Mouse (Mus musculus) stomach, embryonic 14.5 days (tissue): ENCODE measurements around the gene Sntg2. TPM values are rescaled to one million over a fixed set of nuclear protein-coding genes. Genes with fewer than 3 reads are reported as not detected.

Source experiments
- ATAC-seq: fragments of 200-750 bp; cut with Nextera tagmentation; 2 replicates; pipeline ENCODE4 v1.8.0; 2017; ENCODE audit warnings: low read depth, moderate TSS enrichment; ENCODE audit not compliant: insufficient number of reproducible peaks, insufficient read depth, low FRiP score
- H3K27ac ChIP-seq: fragments of 300-500 bp; sonication (generic); 2 replicates; pipeline ENCODE4 v1.5.1; 2014; ENCODE audit warnings: mild to moderate bottlenecking, low read length, moderate library complexity, mixed read lengths
- H3K27me3 ChIP-seq: fragments of 300-500 bp; sonication (generic); 2 replicates; pipeline ENCODE4 v1.6.1; 2014; ENCODE audit warnings: low read length, control low read depth, mixed read lengths; ENCODE audit not compliant: control insufficient read depth, insufficient read depth
- H3K36me3 ChIP-seq: fragments of 300-500 bp; sonication (generic); 2 replicates; pipeline ENCODE4 v1.6.1; 2014; ENCODE audit warnings: mild to moderate bottlenecking, control low read depth, low read length, moderate library complexity, mixed read lengths; ENCODE audit not compliant: control insufficient read depth, insufficient read depth
- H3K4me1 ChIP-seq: fragments of 300-500 bp; sonication (generic); 2 replicates; pipeline ENCODE4 v1.6.1; 2014; ENCODE audit warnings: low read length, control low read depth, mixed read lengths; ENCODE audit not compliant: control insufficient read depth, insufficient read depth
- H3K4me2 ChIP-seq: fragments of 300-500 bp; sonication (generic); replicated peaks from 2 replicates; pipeline ENCODE4 v1.6.1; 2014; ENCODE audit warnings: low read depth, low read length, control low read depth
- H3K4me3 ChIP-seq: fragments of 300-500 bp; sonication (generic); 2 replicates; pipeline ENCODE4 v1.5.1; 2014; ENCODE audit warnings: low read depth, low read length, control low read depth
- H3K9ac ChIP-seq: fragments of 300-500 bp; sonication (generic); replicated peaks from 2 replicates; pipeline ENCODE4 v1.6.1; 2014; ENCODE audit warnings: low read depth, mild to moderate bottlenecking, control low read depth, low read length, moderate library complexity, mixed read lengths
- H3K9me3 ChIP-seq: fragments of 300-500 bp; sonication (generic); 2 replicates; pipeline ENCODE4 v1.6.1; 2016; ENCODE audit warnings: low read depth, low read length, control low read depth; ENCODE audit not compliant: control insufficient read depth
- WGBS: fragments of 180-500 bp; shearing (Covaris S2); extraction: QIAGEN DNeasy Blood & Tissue Kit; methylation state at CpG from one replicate; pipeline ENCODE4 v1.1.7; 2014; 5-methylcytosine and 5-hydroxymethylcytosine counted together
- polyA plus RNA-seq: library from polyadenylated mRNA; unstranded; fragments of >200 nt; fragmentation: Nextera tagmentation; extraction: Ambion mirVana; gene quantifications from 2 replicates; pipeline ENCODE4 v1.2.1, GENCODE M21; 2014

Sntg2 gene
- polyA plus RNA-seq, 1 experiment from 2014 or later, result 32.5 TPM

GRCm38 (mm10) chr12:30362306-30362705, 10.9 kb downstream of the Sntg2 start:
- no peaks in the 10 kb centered on the region for H3K36me3 ChIP-seq
- no peak for ATAC-seq
- H3K4me3 ChIP-seq, result no peak overlapping the region
- H3K4me2 ChIP-seq, result no peak overlapping the region
- no peaks in the 10 kb centered on the region for H3K27me3 ChIP-seq
- H3K27ac ChIP-seq, result no peak overlapping the region
- no peaks in the 10 kb centered on the region for H3K4me1 ChIP-seq
- WGBS, result 73% methylated on average over 2 of the region's 2 CpGs
- H3K9me3 ChIP-seq, result no peaks in the 10 kb centered on the region
- no peak overlapping the region for H3K9ac ChIP-seq

- no peak for ATAC-seq
- Histone ChIP-seq H3K4me3 (no peak overlapping the region), H3K27me3 (no peaks in the 10 kb centered on the region), H3K9ac (no peak overlapping the region), H3K4me2 (no peak overlapping the region), H3K36me3 (no peaks in the 10 kb centered on the region), H3K9me3 (no peaks in the 10 kb centered on the region), H3K4me1 (no peaks in the 10 kb centered on the region), H3K27ac (no peak overlapping the region)
- 55% methylated on average over 6 of the region's 6 CpGs for WGBS
Observed at GRCm38 (mm10) chr12:30357666-30358065, 15.5 kb downstream of the Sntg2 start.

GRCm38 (mm10) chr12:30352393-30352792, 20.8 kb downstream of the Sntg2 start:
- 42% methylated on average over 2 of the region's 2 CpGs for WGBS
- ATAC-seq, result no peak
- H3K4me1 ChIP-seq, result no peaks in the 10 kb centered on the region
- H3K9me3 ChIP-seq, result no peaks in the 10 kb centered on the region
- H3K4me3 ChIP-seq, result no peak overlapping the region
- no peaks in the 10 kb centered on the region for H3K27me3 ChIP-seq
- no peak overlapping the region for H3K4me2 ChIP-seq
- no peak overlapping the region for H3K27ac ChIP-seq
- H3K9ac ChIP-seq, result no peak overlapping the region
- no peaks in the 10 kb centered on the region for H3K36me3 ChIP-seq

- H3K4me2 ChIP-seq, result no peak overlapping the region
- H3K9ac ChIP-seq, result no peak overlapping the region
- no peak overlapping the region for H3K4me3 ChIP-seq
- no peaks in the 10 kb centered on the region for H3K36me3 ChIP-seq
- WGBS, result 91% methylated on average over 1 of the region's 1 CpGs
- no peaks in the 10 kb centered on the region for H3K27me3 ChIP-seq
- no peaks in the 10 kb centered on the region for H3K4me1 ChIP-seq
- no peaks in the 10 kb centered on the region for H3K9me3 ChIP-seq
- no peak for ATAC-seq
- no peak overlapping the region for H3K27ac ChIP-seq
Observed at GRCm38 (mm10) chr12:30348036-30348435, 25.1 kb downstream of the Sntg2 start.

- Histone ChIP-seq H3K27me3 (no peaks in the 10 kb centered on the region), H3K27ac (no peak overlapping the region), H3K4me3 (no peak overlapping the region), H3K9ac (no peak overlapping the region), H3K9me3 (no peaks in the 10 kb centered on the region), H3K36me3 (no peaks in the 10 kb centered on the region), H3K4me1 (no peaks in the 10 kb centered on the region), H3K4me2 (no peak overlapping the region)
- 81% methylated on average over 4 of the region's 4 CpGs for WGBS
- no peak for ATAC-seq
Observed at GRCm38 (mm10) chr12:30347284-30347683, 25.9 kb downstream of the Sntg2 start.

GRCm38 (mm10) chr12:30344806-30345205, 28.4 kb downstream of the Sntg2 start:
- Histone ChIP-seq H3K4me3 (no peak overlapping the region), H3K27ac (no peak overlapping the region), H3K9ac (no peak overlapping the region), H3K4me1 (no peaks in the 10 kb centered on the region), H3K36me3 (no peaks in the 10 kb centered on the region), H3K27me3 (no peaks in the 10 kb centered on the region), H3K4me2 (no peak overlapping the region), H3K9me3 (no peaks in the 10 kb centered on the region)
- ATAC-seq, result no peak
- WGBS, result 13% methylated on average over 1 of the region's 1 CpGs

- no peak overlapping the region for H3K27ac ChIP-seq
- no peak overlapping the region for H3K4me3 ChIP-seq
- H3K4me1 ChIP-seq, result peaks cover 6% of the 10 kb centered on the region; the same call in 1 of the 2 replicates
- H3K9ac ChIP-seq, result no peak overlapping the region
- no peak for ATAC-seq
- no peaks in the 10 kb centered on the region for H3K27me3 ChIP-seq
- H3K36me3 ChIP-seq, result no peaks in the 10 kb centered on the region
- H3K4me2 ChIP-seq, result no peak overlapping the region
- WGBS, result 86% methylated on average over 5 of the region's 5 CpGs
- no peaks in the 10 kb centered on the region for H3K9me3 ChIP-seq
Observed at GRCm38 (mm10) chr12:30336301-30336700, 36.9 kb downstream of the Sntg2 start.

- Histone ChIP-seq H3K27ac (no peak overlapping the region), H3K4me3 (no peak overlapping the region), H3K27me3 (no peaks in the 10 kb centered on the region), H3K4me2 (no peak overlapping the region), H3K9me3 (no peaks in the 10 kb centered on the region), H3K36me3 (no peaks in the 10 kb centered on the region), H3K4me1 (peaks cover 6% of the 10 kb centered on the region; the same call in 1 of the 2 replicates), H3K9ac (no peak overlapping the region)
- WGBS, result 96% methylated on average over 2 of the region's 2 CpGs
- no peak for ATAC-seq
Observed at GRCm38 (mm10) chr12:30334502-30334901, 38.7 kb downstream of the Sntg2 start.

GRCm38 (mm10) chr12:30317971-30318370, 55.2 kb downstream of the Sntg2 start:
- no peaks in the 10 kb centered on the region for H3K9me3 ChIP-seq
- ATAC-seq, result no peak
- H3K4me1 ChIP-seq, result no peaks in the 10 kb centered on the region
- H3K4me3 ChIP-seq, result no peak overlapping the region
- H3K27me3 ChIP-seq, result no peaks in the 10 kb centered on the region
- no peaks in the 10 kb centered on the region for H3K36me3 ChIP-seq
- H3K4me2 ChIP-seq, result no peak overlapping the region
- 24% methylated on average over 2 of the region's 2 CpGs for WGBS
- H3K27ac ChIP-seq, result no peak overlapping the region
- no peak overlapping the region for H3K9ac ChIP-seq
